In genomic region chr10:14314607-14315006, GRCm38 (mm10) we compare ENCODE assay signal across 12 mouse cellular contexts.
DNase-seq lines count a peak whose midpoint lies in the region; ATAC-seq lines count a peak whose summit lies in the region.
"Had no signal": no experiment of that assay in that cellular context is flagged by ENCODE, and none has a peak within 500 bp of the region (broad histone marks: within the 10 kb centered on the region; RNA-seq: fewer than 3 reads in every experiment).

No protein-coding gene starts in this region.

- no peaks in the 10 kb centered on the region for H3K9me3 ChIP-seq in limb, embryonic 13.5 days
- no peaks in the 10 kb centered on the region for H3K9me3 ChIP-seq in limb, embryonic 10.5 days (replicated peaks)
- H3K9me3 ChIP-seq: neural tube, embryonic 12.5 days had no signal

- no peak overlapping the region for H3K27ac ChIP-seq in limb, embryonic 13.5 days
- no peak overlapping the region for H3K27ac ChIP-seq in limb, embryonic 10.5 days
- H3K27ac ChIP-seq: neural tube, embryonic 12.5 days had no signal

- no peaks in the 10 kb centered on the region for H3K4me1 ChIP-seq in limb, embryonic 13.5 days
- no peaks in the 10 kb centered on the region for H3K4me1 ChIP-seq in limb, embryonic 10.5 days
- H3K4me1 ChIP-seq: neural tube, embryonic 12.5 days had no signal

- WGBS in limb, embryonic 13.5 days, result 39% methylated on average over 4 of the region's 4 CpGs
- 48% methylated on average over 4 of the region's 4 CpGs for WGBS in limb, embryonic 10.5 days

- H3K9ac ChIP-seq in limb, embryonic 13.5 days, result 0 out of 2 replicates have a peak overlapping the region, but pooled peaks have one; percentile 8
- H3K9ac ChIP-seq: neural tube, embryonic 12.5 days had no signal

- no peak for ATAC-seq in limb, embryonic 13.5 days (ENCODE audit: low FRiP score, low read depth)
- peak; percentile 90 for ATAC-seq in frontal cortex, adult (ENCODE audit: low TSS enrichment)
- ATAC-seq in megakaryocyte, adult 5-6 weeks (ENCODE audit: poor library complexity, severe bottlenecking), result peak; percentile 45

- no peaks in the 10 kb centered on the region for H3K27me3 ChIP-seq in limb, embryonic 13.5 days
- no peaks in the 10 kb centered on the region for H3K27me3 ChIP-seq in limb, embryonic 10.5 days (ENCODE audit: low read depth, poor library complexity, severe bottlenecking)
- H3K27me3 ChIP-seq: neural tube, embryonic 12.5 days had no signal

- H3K36me3 ChIP-seq in limb, embryonic 13.5 days, result no peaks in the 10 kb centered on the region
- H3K36me3 ChIP-seq in limb, embryonic 10.5 days, result no peaks in the 10 kb centered on the region
- H3K36me3 ChIP-seq: neural tube, embryonic 12.5 days had no signal

- no peak overlapping the region for H3K4me3 ChIP-seq in limb, embryonic 13.5 days
- no peak overlapping the region for H3K4me3 ChIP-seq in limb, embryonic 10.5 days
- H3K4me3 ChIP-seq: erythroblast, embryonic 14.5 days; neural tube, embryonic 12.5 days had no signal

- DNase-seq in limb, embryonic 10.5 days (ENCODE audit: low spot score), result no peak
- DNase-seq in thymus, postnatal 10 days (ENCODE audit: low spot score in 2 of 2), result peak; percentile 67 to 69
- no peak for DNase-seq in ovary, adult 18-20 months (ENCODE audit: low spot score)
- no peak for DNase-seq in adrenal gland, postnatal 14 days
- DNase-seq in cerebellum, adult 9-11 months, result no peak
- DNase-seq: gastrocnemius, postnatal 14 days; lung, adult 18-20 months had no signal

- H3K4me2 ChIP-seq in limb, embryonic 13.5 days (replicated peaks), result no peak overlapping the region
- H3K4me2 ChIP-seq: neural tube, embryonic 12.5 days had no signal

Comparison
In these comparisons a context has a peak if more than half of its experiments do, and no peak if none do; other contexts are left out.
1. DNase-seq: peak in thymus, postnatal 10 days (2 of 2); none in limb, embryonic 10.5 days (single experiment), ovary, adult 18-20 months (single experiment), adrenal gland, postnatal 14 days (single experiment) and cerebellum, adult 9-11 months (single experiment).